Mouse (Mus musculus) intestine, embryonic 16.5 days (tissue): ENCODE results near the gene Map3k7cl. TPM values are rescaled to one million over a fixed set of nuclear protein-coding genes. Genes with fewer than 3 reads are reported as not detected.

Experiments used
- ATAC-seq: fragments of 200-750 bp; cut with Nextera tagmentation; 2 replicates; pipeline ENCODE4 v1.8.0; 2017; ENCODE audit warnings: moderate TSS enrichment, moderate library complexity
- H3K27ac ChIP-seq: fragments of 300-500 bp; sonication (generic); 2 replicates; pipeline ENCODE4 v1.5.1; 2014; ENCODE audit warnings: mild to moderate bottlenecking, low read length
- H3K27me3 ChIP-seq: fragments of 300-500 bp; sonication (generic); replicated peaks from 2 replicates; pipeline ENCODE4 v1.6.1; 2014; ENCODE audit warnings: low read length, control low read depth, mixed read lengths; ENCODE audit not compliant: control insufficient read depth, insufficient read depth
- H3K36me3 ChIP-seq: fragments of 300-500 bp; sonication (generic); 2 replicates; pipeline ENCODE4 v1.6.1; 2014; ENCODE audit warnings: low read length, control low read depth; ENCODE audit not compliant: control insufficient read depth, insufficient read depth
- H3K4me1 ChIP-seq: fragments of 300-500 bp; sonication (generic); 2 replicates; pipeline ENCODE4 v1.6.1; 2014; ENCODE audit warnings: low read length, control low read depth, mixed read lengths; ENCODE audit not compliant: control insufficient read depth, insufficient read depth
- H3K4me2 ChIP-seq: fragments of 300-500 bp; sonication (generic); 2 replicates; pipeline ENCODE4 v1.6.1; 2014; ENCODE audit warnings: low read depth, low read length, control low read depth
- H3K4me3 ChIP-seq: fragments of 300-500 bp; sonication (generic); 2 replicates; pipeline ENCODE4 v1.5.1; 2014; ENCODE audit warnings: mild to moderate bottlenecking, low read length
- H3K9ac ChIP-seq: fragments of 300-500 bp; sonication (generic); 2 replicates; pipeline ENCODE4 v1.6.1; 2014; ENCODE audit warnings: low read depth, low read length
- H3K9me3 ChIP-seq: fragments of 300-500 bp; sonication (generic); 2 replicates; pipeline ENCODE4 v1.6.1; 2016; ENCODE audit warnings: low read length, control low read depth; ENCODE audit not compliant: control insufficient read depth
- WGBS: fragments of 180-500 bp; shearing (Covaris S2); extraction: QIAGEN DNeasy Blood & Tissue Kit; methylation state at CpG from one replicate; pipeline ENCODE4 v1.1.7; 2014; 5-methylcytosine and 5-hydroxymethylcytosine counted together
- polyA plus RNA-seq: library from polyadenylated mRNA; unstranded; fragments of >200 nt; fragmentation: Nextera tagmentation; extraction: Ambion mirVana; gene quantifications from 2 replicates; pipeline ENCODE4 v1.2.1, GENCODE M21; 2015

The Map3k7cl gene
- polyA plus RNA-seq = 0.21 and 0.44 TPM in 2 replicates

- no peak within 1 kb of the TSS for H3K9ac ChIP-seq
- WGBS = 66% methylated on average over 24 of the region's 24 CpGs
- H3K27me3 ChIP-seq = no peaks in the 10 kb centered on the region
- H3K4me2 ChIP-seq = no peak within 1 kb of the TSS
- ATAC-seq = peak; percentile 63
- H3K4me1 ChIP-seq = peaks cover 2% of the 10 kb centered on the region; the same call in 1 of the 2 replicates
- H3K27ac ChIP-seq = no peak within 1 kb of the TSS
- no peaks in the 10 kb centered on the region for H3K9me3 ChIP-seq
- no peak within 1 kb of the TSS for H3K4me3 ChIP-seq
- no peaks in the 10 kb centered on the region for H3K36me3 ChIP-seq
Observed at GRCm38 (mm10) chr16:87552907-87553691, at the start of gene Map3k7cl. Gene Map3k7cl (plus strand): TSS chr16:87553330.

GRCm38 (mm10) chr16:87511706-87512105, 41.4 kb upstream of the Map3k7cl start:
- 79% methylated on average over 5 of the region's 5 CpGs for WGBS
- Histone ChIP-seq H3K9me3 (no peaks in the 10 kb centered on the region), H3K9ac (no peak overlapping the region), H3K4me1 (no peaks in the 10 kb centered on the region), H3K4me3 (no peak overlapping the region), H3K27ac (no peak overlapping the region), H3K4me2 (no peak overlapping the region), H3K36me3 (no peaks in the 10 kb centered on the region), H3K27me3 (no peaks in the 10 kb centered on the region)
- no peak for ATAC-seq

DNA sequence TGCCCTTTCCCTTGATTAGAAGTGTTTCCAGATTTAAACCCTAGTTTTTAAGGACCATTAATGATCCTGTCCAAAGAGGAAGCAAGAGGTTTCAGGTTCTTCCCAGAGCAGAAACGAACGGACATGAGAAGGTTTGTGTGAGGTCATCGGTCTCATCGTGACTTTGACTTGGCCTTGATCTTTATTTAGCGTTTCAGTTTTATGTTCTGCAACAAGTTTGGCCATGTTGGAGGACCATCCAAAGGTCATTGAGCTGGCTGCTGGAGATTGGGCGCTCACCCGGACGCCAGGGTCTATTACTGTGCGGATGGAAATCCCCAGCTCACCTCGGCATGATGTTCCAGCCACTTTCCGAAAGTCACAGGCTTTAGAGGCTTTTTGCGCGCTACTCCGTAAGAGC, 40.8 kb upstream of the Map3k7cl start:
- Histone ChIP-seq H3K4me1 (no peaks in the 10 kb centered on the region), H3K27ac (no peak overlapping the region), H3K9me3 (no peaks in the 10 kb centered on the region), H3K36me3 (no peaks in the 10 kb centered on the region), H3K27me3 (no peaks in the 10 kb centered on the region), H3K9ac (no peak overlapping the region), H3K4me2 (no peak overlapping the region), H3K4me3 (no peak overlapping the region)
- 93% methylated on average over 14 of the region's 14 CpGs for WGBS
- no peak for ATAC-seq

DNA sequence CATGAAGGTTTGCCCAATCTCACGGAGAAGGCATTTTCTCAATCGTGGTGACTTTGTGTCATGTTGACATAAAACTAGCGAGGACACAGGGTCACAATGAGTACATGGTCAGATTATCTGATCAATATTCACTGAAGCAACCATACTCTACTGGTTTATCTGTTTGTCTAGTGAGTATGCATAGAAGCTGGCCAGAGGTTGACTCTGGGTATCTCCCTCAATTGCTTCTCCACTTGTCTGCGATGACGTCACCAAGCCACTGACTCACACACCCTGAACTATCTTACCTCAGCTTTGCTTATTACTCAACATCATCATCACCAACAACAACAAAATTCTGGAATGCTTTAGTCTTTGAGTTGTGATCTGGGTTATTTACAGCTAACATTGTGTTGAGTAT, 28.9 kb upstream of the Map3k7cl start:
- Histone ChIP-seq H3K27me3 (no peaks in the 10 kb centered on the region), H3K4me2 (no peak overlapping the region), H3K9me3 (no peaks in the 10 kb centered on the region), H3K4me3 (no peak overlapping the region), H3K27ac (no peak overlapping the region), H3K36me3 (no peaks in the 10 kb centered on the region), H3K9ac (no peak overlapping the region), H3K4me1 (no peaks in the 10 kb centered on the region)
- WGBS = 64% methylated on average over 5 of the region's 5 CpGs
- ATAC-seq = no peak

DNA sequence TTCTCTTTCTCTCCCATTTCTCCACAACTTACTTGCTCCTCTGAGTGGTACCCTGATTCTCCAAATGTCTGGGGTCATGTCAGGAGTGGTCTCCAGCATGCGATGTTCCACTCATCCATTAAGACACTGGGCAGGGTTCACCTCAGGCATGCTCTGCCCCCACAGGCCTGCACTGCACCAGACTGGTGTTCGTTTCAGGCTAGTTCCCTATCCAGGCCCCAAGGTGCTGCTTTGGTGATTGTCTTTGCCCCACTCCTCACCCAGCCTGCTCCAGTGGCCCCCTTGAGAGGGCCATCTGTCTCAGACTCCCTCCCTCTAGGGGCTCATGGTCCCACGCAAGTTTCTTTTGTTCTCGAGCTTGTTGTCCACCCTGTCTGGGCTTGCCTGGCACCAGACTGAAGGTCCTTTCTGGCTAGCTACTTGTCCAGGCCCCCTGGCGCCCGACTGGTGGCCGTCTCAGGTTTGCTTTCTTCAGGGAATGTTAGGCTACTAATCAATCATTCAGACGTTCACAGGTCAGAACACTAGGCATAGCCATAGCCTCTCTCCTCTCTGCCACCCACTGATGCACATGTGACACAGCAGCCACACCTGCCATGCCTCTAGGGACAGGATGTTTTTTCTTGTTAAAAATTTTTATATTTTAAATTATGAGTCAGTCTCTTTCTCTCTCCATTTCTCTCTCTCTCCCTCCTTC, 25.4 kb upstream of the Map3k7cl start:
- H3K27me3 ChIP-seq = no peaks in the 10 kb centered on the region
- no peaks in the 10 kb centered on the region for H3K36me3 ChIP-seq
- H3K4me2 ChIP-seq = no peak overlapping the region
- no peaks in the 10 kb centered on the region for H3K9me3 ChIP-seq
- no peak overlapping the region for H3K27ac ChIP-seq
- ATAC-seq = no peak
- 48% methylated on average over 8 of the region's 8 CpGs for WGBS
- H3K4me3 ChIP-seq = no peak overlapping the region
- H3K9ac ChIP-seq = no peak overlapping the region
- no peaks in the 10 kb centered on the region for H3K4me1 ChIP-seq

DNA sequence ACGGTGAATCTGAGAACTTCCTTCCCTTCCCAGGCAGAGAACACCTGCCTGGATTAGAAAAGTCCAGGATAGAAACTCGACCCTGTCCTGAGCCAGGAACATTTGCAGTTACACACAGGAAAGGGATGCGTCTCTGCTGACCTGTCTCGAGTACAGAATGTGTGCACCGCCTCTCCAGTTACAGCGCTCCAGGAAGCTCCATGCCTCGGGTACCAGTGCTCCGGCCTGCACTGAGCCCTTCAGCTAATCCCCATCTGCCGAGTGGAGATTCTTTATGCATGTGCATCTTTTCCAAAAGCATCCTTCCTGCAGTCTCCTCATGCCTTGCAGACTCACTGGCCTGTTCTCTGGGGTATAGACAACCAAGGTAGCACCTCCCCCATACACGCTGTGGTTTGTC, 24.4 kb upstream of the Map3k7cl start:
- H3K36me3 ChIP-seq = no peaks in the 10 kb centered on the region
- H3K4me3 ChIP-seq = no peak overlapping the region
- H3K4me2 ChIP-seq = no peak overlapping the region
- 59% methylated on average over 10 of the region's 10 CpGs for WGBS
- H3K9me3 ChIP-seq = no peaks in the 10 kb centered on the region
- ATAC-seq = no peak
- no peaks in the 10 kb centered on the region for H3K4me1 ChIP-seq
- H3K9ac ChIP-seq = no peak overlapping the region
- H3K27ac ChIP-seq = no peak overlapping the region
- no peaks in the 10 kb centered on the region for H3K27me3 ChIP-seq

GRCm38 (mm10) chr16:87548348-87548747, 4.8 kb upstream of the Map3k7cl start:
- Histone ChIP-seq H3K27me3 (no peaks in the 10 kb centered on the region), H3K27ac (no peak overlapping the region), H3K4me2 (no peak overlapping the region), H3K9ac (no peak overlapping the region), H3K9me3 (no peaks in the 10 kb centered on the region), H3K4me1 (no peaks in the 10 kb centered on the region), H3K4me3 (no peak overlapping the region), H3K36me3 (no peaks in the 10 kb centered on the region)
- no peak for ATAC-seq
- WGBS = 49% methylated on average over 2 of the region's 2 CpGs

DNA sequence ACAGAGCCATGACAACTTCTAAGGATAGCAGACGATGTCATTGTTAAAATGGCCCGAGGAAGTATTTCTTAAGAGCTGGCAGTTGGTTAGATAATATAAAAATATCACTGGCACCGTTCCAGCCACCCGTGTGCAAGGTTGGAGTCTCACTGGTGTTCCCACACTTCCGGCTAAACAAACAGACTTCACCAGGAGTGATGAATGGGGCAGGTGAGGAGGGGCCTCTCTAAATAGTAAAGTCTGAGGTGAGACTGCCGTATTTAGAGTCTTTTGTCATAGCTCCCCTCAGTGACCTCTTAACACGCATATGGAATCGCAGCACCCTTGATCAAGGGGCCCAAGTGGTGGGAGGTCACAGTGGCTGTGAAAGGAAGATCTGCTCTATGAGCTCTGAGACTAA, 3.2 kb downstream of the Map3k7cl start:
- Histone ChIP-seq H3K4me1 (peaks cover 2% of the 10 kb centered on the region; the same call in 1 of the 2 replicates), H3K36me3 (no peaks in the 10 kb centered on the region), H3K9ac (no peak overlapping the region), H3K27ac (no peak overlapping the region), H3K4me2 (no peak overlapping the region), H3K9me3 (no peaks in the 10 kb centered on the region), H3K4me3 (no peak overlapping the region), H3K27me3 (no peaks in the 10 kb centered on the region)
- peak; percentile 56; the same call in 1 of the 2 replicates for ATAC-seq
- WGBS = 33% methylated on average over 8 of the region's 8 CpGs

DNA sequence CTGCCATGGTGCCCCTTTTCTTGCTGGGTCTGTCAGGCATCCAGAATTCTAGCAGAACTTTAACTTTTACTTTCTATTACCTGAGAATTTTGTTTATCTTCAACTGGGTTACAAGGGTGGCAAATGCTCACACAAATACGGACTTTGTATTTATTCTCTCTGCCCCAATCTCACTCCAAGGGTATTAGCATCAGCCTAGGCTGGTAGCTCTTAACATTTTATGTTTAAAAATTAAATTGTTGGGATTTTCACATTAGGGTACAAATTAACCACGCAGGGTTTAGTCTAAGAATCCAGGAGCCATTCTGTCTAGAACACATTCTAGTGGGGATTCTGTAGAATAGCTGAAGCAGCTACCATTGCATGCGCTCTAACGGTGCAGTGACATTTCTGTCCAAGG, 8.4 kb downstream of the Map3k7cl start:
- Histone ChIP-seq H3K4me2 (no peak overlapping the region), H3K36me3 (no peaks in the 10 kb centered on the region), H3K27ac (no peak overlapping the region), H3K9me3 (no peaks in the 10 kb centered on the region), H3K27me3 (no peaks in the 10 kb centered on the region), H3K9ac (no peak overlapping the region), H3K4me3 (no peak overlapping the region), H3K4me1 (peaks cover under 1% of the 10 kb centered on the region; the same call in 1 of the 2 replicates)
- no peak for ATAC-seq
- WGBS = 78% methylated on average over 4 of the region's 4 CpGs
